Mouse (Mus musculus) 3134 (cell line): Measurements from ENCODE around the gene Aftph.

Source experiments
- DNase-seq: peaks from one replicate; pipeline ENCODE4 v3.0.0-alpha.2; 2011; ENCODE audit warnings: low spot score; ENCODE audit not compliant: insufficient read length; ENCODE audit errors: extremely low read depth

The Aftph gene

GRCm38 (mm10) chr11:20729403-20729802, 12.0 kb downstream of the Aftph start:
- DNase-seq: no peak

DNA sequence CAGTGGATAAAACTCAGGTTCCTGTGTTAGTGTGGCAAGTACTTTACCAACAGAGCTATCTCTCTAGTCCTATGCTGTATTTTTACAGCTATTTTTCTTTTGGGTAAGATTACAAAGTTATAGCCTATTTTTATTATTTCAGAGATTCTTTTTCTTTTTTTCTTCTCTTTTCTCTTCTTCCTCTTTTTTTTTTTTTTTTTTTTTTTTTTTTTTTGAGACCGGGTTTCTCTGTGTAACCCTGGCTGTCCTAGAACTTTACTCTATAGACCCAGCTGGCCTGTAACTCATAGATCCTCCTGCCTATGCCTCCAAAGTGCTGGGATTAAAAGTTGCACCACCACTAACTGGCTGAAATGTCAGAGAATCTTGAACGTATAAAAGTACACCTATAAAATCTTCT, 13.3 kb downstream of the Aftph start:
- DNase-seq: no peak

GRCm38 (mm10) chr11:20723572-20723971, 17.8 kb downstream of the Aftph start:
- DNase-seq: no peak

DNA sequence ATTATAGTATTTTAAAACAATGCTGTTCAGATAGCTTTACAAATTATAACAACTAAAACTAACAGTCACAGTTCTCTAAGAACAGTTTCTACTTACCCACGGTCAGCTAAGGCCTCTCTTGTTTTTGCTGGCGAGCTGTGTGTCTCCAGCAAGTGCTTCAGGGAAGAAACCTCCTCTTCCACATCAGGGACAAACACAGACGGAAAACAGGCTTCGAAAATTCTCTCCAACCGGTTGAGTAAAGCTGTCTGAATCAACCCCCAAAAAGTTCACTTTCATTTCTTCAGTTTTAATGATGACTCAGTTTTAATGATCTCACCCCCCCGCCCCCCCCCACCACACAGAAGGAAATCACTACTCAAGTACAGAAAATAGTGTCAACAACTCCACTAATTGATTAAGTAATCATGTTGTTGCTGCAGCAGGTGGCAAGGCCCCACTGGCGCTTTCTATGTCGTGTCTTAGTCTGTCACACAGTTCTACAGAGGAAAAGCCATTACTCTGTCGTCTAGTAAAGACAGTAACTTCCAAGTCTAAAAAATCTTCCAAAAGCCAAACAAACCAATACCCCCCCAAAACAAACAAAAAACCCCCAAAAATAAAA, 29.2 kb downstream of the Aftph start:
- DNase-seq: no peak

DNA sequence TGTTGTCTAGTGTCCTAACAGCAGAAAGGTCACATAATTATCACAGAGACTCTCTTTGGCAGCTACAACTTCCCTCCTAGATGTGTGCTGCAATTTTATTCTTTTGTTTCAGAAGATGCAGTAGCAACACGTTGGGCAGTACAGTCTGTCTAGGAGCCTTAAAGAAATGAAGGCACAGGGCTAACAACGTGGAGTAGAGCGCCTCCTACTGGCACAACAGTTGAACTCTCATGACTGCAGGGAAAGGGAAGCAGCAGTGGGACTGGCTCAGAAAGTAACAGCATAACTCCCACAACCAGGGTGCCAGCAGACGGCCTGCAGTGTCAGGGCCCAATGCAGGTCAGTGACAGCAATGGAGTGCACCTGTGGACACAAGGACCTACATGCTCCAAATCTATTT, 50.4 kb downstream of the Aftph start:
- DNase-seq: peak; percentile 33

GRCm38 (mm10) chr11:20681679-20682078, 59.7 kb downstream of the Aftph start:
- no peak for DNase-seq

- no peak for DNase-seq
Measured at GRCm38 (mm10) chr11:20680781-20681180, 60.6 kb downstream of the Aftph start.

GRCm38 (mm10) chr11:20679396-20679795, 62.0 kb downstream of the Aftph start:
- no peak for DNase-seq

- peak; percentile 35 for DNase-seq
Measured at GRCm38 (mm10) chr11:20672513-20672912, 68.9 kb downstream of the Aftph start.

GRCm38 (mm10) chr11:20671789-20672392, 69.5 kb downstream of the Aftph start:
- no peak for DNase-seq

DNA sequence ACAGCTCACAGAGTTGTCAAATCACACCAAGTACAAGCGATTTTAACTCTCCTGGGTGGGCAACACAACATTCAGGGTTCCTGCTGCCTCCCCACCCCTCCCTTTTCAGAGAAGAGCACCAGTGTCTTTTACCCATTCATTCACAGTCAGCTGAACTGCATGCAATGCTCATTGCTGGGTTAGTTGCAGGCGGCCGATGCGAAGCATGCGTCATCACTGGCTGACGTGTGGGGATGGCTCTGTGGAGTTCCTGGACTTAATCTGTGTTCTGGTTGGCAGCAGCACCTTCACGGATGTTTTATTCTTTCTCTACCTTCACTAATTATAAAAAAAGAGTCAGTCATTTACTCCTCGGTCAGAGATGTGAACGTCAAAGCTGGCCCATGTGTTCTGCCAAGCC, 76.5 kb downstream of the Aftph start:
- no peak for DNase-seq

DNA sequence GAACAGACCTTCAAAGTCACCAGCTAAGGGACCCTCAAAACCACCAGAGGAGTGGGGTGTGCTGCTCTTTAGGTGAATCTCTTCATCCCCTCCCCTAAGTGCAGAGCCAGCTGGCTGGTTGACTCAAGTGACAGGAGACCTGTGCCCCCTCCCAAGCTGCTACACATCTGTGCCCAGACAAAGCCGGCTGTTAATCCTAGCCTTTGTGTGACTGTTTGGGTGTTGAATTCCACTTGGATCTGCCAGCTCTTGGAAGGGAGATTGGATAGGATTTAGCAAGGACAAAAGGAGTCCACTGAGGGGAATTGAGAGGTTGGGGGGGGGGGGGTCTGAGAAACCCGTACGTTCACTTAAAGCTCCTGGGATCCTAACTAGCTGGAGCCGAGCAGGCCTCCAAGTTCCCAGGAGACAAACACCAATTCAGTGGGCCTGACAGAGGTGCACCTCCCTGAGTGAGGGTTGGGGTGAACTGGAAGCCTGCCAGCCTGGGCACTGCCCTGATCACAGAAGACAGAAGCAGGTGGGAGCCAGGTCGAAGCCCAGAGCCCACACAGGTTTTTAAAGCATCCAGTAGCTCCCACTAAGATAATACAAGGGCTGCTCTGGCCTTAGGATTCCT, 77.7 kb downstream of the Aftph start:
- no peak for DNase-seq

GRCm38 (mm10) chr11:20662811-20663210, 78.6 kb downstream of the Aftph start:
- no peak for DNase-seq

- DNase-seq: no peak
Measured at GRCm38 (mm10) chr11:20661652-20662051, 79.7 kb downstream of the Aftph start.

- no peak for DNase-seq
Measured at GRCm38 (mm10) chr11:20660111-20661097, 81.0 kb downstream of the Aftph start.

GRCm38 (mm10) chr11:20659094-20659493, 82.3 kb downstream of the Aftph start:
- DNase-seq: no peak

DNA sequence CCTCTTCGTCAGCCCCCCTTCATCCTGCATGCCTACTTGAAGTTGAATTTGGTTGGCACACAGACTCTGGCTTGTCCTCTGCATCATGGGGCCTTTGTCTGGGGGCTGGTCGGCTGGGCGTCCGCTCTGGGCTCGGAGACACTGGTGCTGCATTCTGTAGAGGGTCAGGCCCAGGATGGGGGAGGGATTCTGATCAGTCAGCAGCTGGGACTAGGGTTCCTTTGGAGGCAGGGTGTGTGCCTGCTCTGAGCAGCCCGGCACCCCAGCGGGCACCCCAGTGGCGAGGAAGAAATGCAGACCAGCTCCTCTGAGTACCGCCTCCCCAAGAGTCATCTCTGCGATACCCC, 84.7 kb downstream of the Aftph start:
- no peak for DNase-seq

- no peak for DNase-seq
Measured at GRCm38 (mm10) chr11:20655795-20656710, 85.3 kb downstream of the Aftph start.

- no peak for DNase-seq
Measured at GRCm38 (mm10) chr11:20651166-20651565, 90.2 kb downstream of the Aftph start.

DNA sequence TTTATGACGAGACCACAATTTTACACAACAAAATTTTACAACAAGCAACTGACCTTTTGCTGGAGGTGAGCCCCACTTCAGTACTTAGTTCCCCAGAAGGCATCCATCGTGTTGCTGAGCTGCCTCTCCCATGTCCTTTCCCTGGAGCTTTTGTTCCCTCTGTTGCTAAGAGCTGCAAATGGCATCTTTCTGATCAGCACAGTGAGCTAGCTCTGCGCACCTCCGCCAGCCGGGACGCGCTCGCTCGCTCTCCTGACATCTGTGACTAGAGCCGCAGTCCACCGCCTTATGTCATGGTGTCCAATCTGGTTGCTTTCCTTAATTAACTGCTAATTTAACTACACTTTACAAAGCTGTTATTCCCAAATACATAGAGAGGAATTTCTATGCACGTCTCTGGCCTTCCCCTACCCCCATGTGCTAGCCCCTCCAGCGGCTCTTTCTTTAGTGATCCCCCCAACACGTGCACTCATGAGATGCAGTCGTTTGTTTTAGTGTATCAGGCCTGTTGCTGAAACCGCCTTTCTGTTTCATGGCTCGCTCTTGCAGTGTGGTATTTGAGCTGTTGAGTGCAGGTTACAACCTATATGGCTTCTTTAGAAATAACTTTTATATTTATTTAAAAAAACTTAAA, 91.3 kb downstream of the Aftph start:
- DNase-seq: no peak
